Comparison of ENCODE assay signal across 15 mouse cellular contexts in the genomic region with DNA sequence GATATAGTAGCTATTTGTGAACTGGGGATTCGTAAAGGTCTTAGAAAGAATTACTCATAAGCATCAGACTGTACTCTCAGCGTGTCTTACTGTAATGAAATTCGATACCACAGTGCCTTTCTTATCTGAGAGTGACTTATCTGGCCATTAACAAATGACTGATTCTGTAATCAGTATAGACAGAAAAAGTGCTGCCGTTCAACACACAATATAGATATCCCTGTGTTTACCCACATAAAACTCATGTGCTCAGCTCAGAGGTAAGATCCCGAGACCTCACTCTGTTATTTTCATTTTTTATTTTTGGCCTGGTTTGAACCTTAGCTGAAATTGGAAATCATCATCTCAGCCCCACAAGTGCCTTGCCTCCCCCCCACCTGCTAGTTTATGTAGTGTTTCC.
"Had no signal": no experiment of that assay in that cellular context is flagged by ENCODE, and none has a peak within 500 bp of the region (broad histone marks: within the 10 kb centered on the region; RNA-seq: fewer than 3 reads in every experiment).

No protein-coding gene starts in this region.

- H3K9ac ChIP-seq: neural tube, embryonic 13.5 days; neural tube, embryonic 15.5 days; stomach, embryonic 15.5 days had no signal

- DNase-seq: right cerebral cortex, adult 18-20 months; right cerebral cortex, postnatal 14 days; right cerebral cortex, postnatal 25 days; right cerebral cortex, postnatal 4 days; spleen, adult 18-20 months; thymus, adult 18-20 months; thymus, adult 2 months; thymus, postnatal 14 days; thymus, postnatal 25 days; thymus, postnatal 36 days; thymus, postnatal 4 days had no signal

- H3K27me3 ChIP-seq: neural tube, embryonic 13.5 days; neural tube, embryonic 15.5 days; stomach, embryonic 15.5 days had no signal

- H3K27ac ChIP-seq: neural tube, embryonic 13.5 days; neural tube, embryonic 15.5 days; stomach, embryonic 15.5 days; stomach, postnatal 0 days had no signal

- H3K36me3 ChIP-seq: neural tube, embryonic 13.5 days; neural tube, embryonic 15.5 days; stomach, embryonic 15.5 days had no signal

- H3K4me3 ChIP-seq: neural tube, embryonic 13.5 days; neural tube, embryonic 15.5 days; stomach, embryonic 15.5 days had no signal

- H3K4me1 ChIP-seq: stomach, embryonic 15.5 days had no signal

- H3K9me3 ChIP-seq: neural tube, embryonic 13.5 days; neural tube, embryonic 15.5 days; stomach, embryonic 15.5 days had no signal
